Comparison of ENCODE assay signal across 8 mouse cellular contexts in genomic region chr5:113041567-113042071, GRCm38 (mm10). TPM values are rescaled to one million over a fixed set of nuclear protein-coding genes. Genes with fewer than 3 reads are reported as not detected.
A peak's percentile ranks its signal among the peaks of the same experiment; 100 is the strongest.
DNase-seq lines count a peak whose midpoint lies in the region; ATAC-seq and TF ChIP-seq lines count a peak whose summit lies in the region.

No protein-coding gene starts in this region.

- TF ChIP-seq CTCF in brain, embryonic 14.5 days (IDR thresholded peaks at IDR 0.05; ENCODE audit: borderline replicate concordance, extremely low read depth, insufficient read depth, insufficient read length) = no peak

- H3K4me3 ChIP-seq in kidney, embryonic 16.5 days (ENCODE audit: low read length) = no peak overlapping the region
- H3K4me3 ChIP-seq in limb, embryonic 15.5 days = no peak overlapping the region
- H3K4me3 ChIP-seq in neural tube, embryonic 15.5 days (replicated peaks) = no peak overlapping the region

- H3K9ac ChIP-seq in kidney, embryonic 16.5 days (replicated peaks; ENCODE audit: low read length) = no peak overlapping the region
- no peak overlapping the region for H3K9ac ChIP-seq in limb, embryonic 15.5 days
- no peak overlapping the region for H3K9ac ChIP-seq in neural tube, embryonic 15.5 days (replicated peaks)

- peak; percentile 98 for DNase-seq in brain, embryonic 14.5 days (ENCODE audit: low read depth)
- peak; percentile 39 for DNase-seq in embryo, embryonic 9.5 days (ENCODE audit: extremely low spot score)
- peak; percentile 20 for DNase-seq in gonadal fat pad, adult 2 months (ENCODE audit: low read depth)
- DNase-seq in spleen, adult 12 weeks (ENCODE audit: low spot score) = no peak

- no peaks in the 10 kb centered on the region for H3K36me3 ChIP-seq in kidney, embryonic 16.5 days (ENCODE audit: insufficient read depth, low read length)
- H3K36me3 ChIP-seq in limb, embryonic 15.5 days = no peaks in the 10 kb centered on the region
- no peaks in the 10 kb centered on the region for H3K36me3 ChIP-seq in neural tube, embryonic 15.5 days

- H3K27me3 ChIP-seq in kidney, embryonic 16.5 days (ENCODE audit: insufficient read depth, low read length) = no peaks in the 10 kb centered on the region
- no peaks in the 10 kb centered on the region for H3K27me3 ChIP-seq in limb, embryonic 15.5 days
- H3K27me3 ChIP-seq in neural tube, embryonic 15.5 days (replicated peaks) = no peaks in the 10 kb centered on the region

- TF ChIP-seq POLR2A in brain, embryonic 14.5 days (IDR thresholded peaks at IDR 0.05; ENCODE audit: borderline replicate concordance, extremely low read depth, insufficient read depth, insufficient read length, poor library complexity, severe bottlenecking) = no peak

- H3K27ac ChIP-seq in kidney, embryonic 16.5 days (ENCODE audit: low read length) = peak overlapping the region; percentile 47; the same call in 1 of the 2 replicates
- H3K27ac ChIP-seq in limb, embryonic 15.5 days = no peak overlapping the region
- peak overlapping the region; percentile 58 for H3K27ac ChIP-seq in neural tube, embryonic 15.5 days (replicated peaks)

- H3K4me2 ChIP-seq in kidney, embryonic 16.5 days (replicated peaks; ENCODE audit: low read depth, low read length) = no peak overlapping the region
- H3K4me2 ChIP-seq in limb, embryonic 15.5 days = no peak overlapping the region
- no peak overlapping the region for H3K4me2 ChIP-seq in neural tube, embryonic 15.5 days

- WGBS in kidney, embryonic 16.5 days = 6% methylated on average over 5 of the region's 5 CpGs
- 17% methylated on average over 5 of the region's 5 CpGs for WGBS in limb, embryonic 15.5 days
- WGBS in neural tube, embryonic 15.5 days = 3% methylated on average over 5 of the region's 5 CpGs

- peaks cover 22% of the 10 kb centered on the region for H3K4me1 ChIP-seq in kidney, embryonic 16.5 days (ENCODE audit: insufficient read depth, low read length)
- peaks cover 11% of the 10 kb centered on the region; the same call in 1 of the 2 replicates for H3K4me1 ChIP-seq in limb, embryonic 15.5 days
- H3K4me1 ChIP-seq in neural tube, embryonic 15.5 days = peaks cover 19% of the 10 kb centered on the region

- no peaks in the 10 kb centered on the region for H3K9me3 ChIP-seq in kidney, embryonic 16.5 days (ENCODE audit: low read length)
- no peaks in the 10 kb centered on the region for H3K9me3 ChIP-seq in limb, embryonic 15.5 days
- H3K9me3 ChIP-seq in neural tube, embryonic 15.5 days (replicated peaks) = no peaks in the 10 kb centered on the region

- ATAC-seq in kidney, embryonic 16.5 days (ENCODE audit: low FRiP score, low TSS enrichment) = peak; percentile 91
- ATAC-seq in limb, embryonic 15.5 days (ENCODE audit: insufficient number of reproducible peaks, low FRiP score, low TSS enrichment, low read depth) = peak; percentile 16; the same call in 1 of the 2 replicates
- ATAC-seq in neural tube, embryonic 15.5 days (ENCODE audit: low FRiP score) = peak; percentile 88
- ATAC-seq in monocyte, adult 5-6 weeks (replicated peaks; ENCODE audit: insufficient number of reproducible peaks, low FRiP score, low TSS enrichment, poor library complexity, severe bottlenecking) = no peak

RNA-seq across cellular contexts. Expression of gene Grk3, which starts 26.0 kb away (rescaled TPM):
- 13.1 and 26.0 TPM in 2 replicates for polyA plus RNA-seq in brain, embryonic 14.5 days (2012; rRNA removed)
- 8.5 and 11.2 TPM in 2 replicates for polyA plus RNA-seq in gonadal fat pad, adult 2 months (2012; rRNA removed)
- 10.9 and 13.0 TPM in 2 replicates for polyA plus RNA-seq in kidney, embryonic 16.5 days (2015; fragmentation: Nextera tagmentation; extraction: Ambion mirVana)
- polyA plus RNA-seq in limb, embryonic 15.5 days (2015; fragmentation: Nextera tagmentation; extraction: Ambion mirVana) = 7.2 and 7.8 TPM in 2 replicates
- polyA plus RNA-seq in neural tube, embryonic 15.5 days (2015; fragmentation: Nextera tagmentation; extraction: Ambion mirVana) = 22.4 and 23.3 TPM in 2 replicates
- 295 to 342 TPM (median 339 TPM) in 3 replicates for total RNA-seq in monocyte, adult 5-6 weeks (2017)

RNA-seq across cellular contexts. Expression of gene Crybb2, which starts 28.3 kb away (rescaled TPM):
- not detected in 2 replicates for polyA plus RNA-seq in brain, embryonic 14.5 days (2012; rRNA removed)
- not detected in 2 replicates for polyA plus RNA-seq in gonadal fat pad, adult 2 months (2012; rRNA removed)
- polyA plus RNA-seq in kidney, embryonic 16.5 days (2015; fragmentation: Nextera tagmentation; extraction: Ambion mirVana) = not detected in 2 replicates
- polyA plus RNA-seq in limb, embryonic 15.5 days (2015; fragmentation: Nextera tagmentation; extraction: Ambion mirVana) = not detected in 2 replicates
- polyA plus RNA-seq in neural tube, embryonic 15.5 days (2015; fragmentation: Nextera tagmentation; extraction: Ambion mirVana) = not detected in 2 replicates
- total RNA-seq in monocyte, adult 5-6 weeks (2017) = not detected in 3 replicates

RNA-seq across cellular contexts. Expression of gene Crybb3, which starts 39.8 kb away (rescaled TPM):
- polyA plus RNA-seq in brain, embryonic 14.5 days (2012; rRNA removed) = 2.3 and 2.4 TPM in 2 replicates
- polyA plus RNA-seq in gonadal fat pad, adult 2 months (2012; rRNA removed) = 2.1 and 3.5 TPM in 2 replicates
- polyA plus RNA-seq in kidney, embryonic 16.5 days (2015; fragmentation: Nextera tagmentation; extraction: Ambion mirVana) = 0.69 and 1.1 TPM in 2 replicates
- 1.0 and 1.8 TPM in 2 replicates for polyA plus RNA-seq in limb, embryonic 15.5 days (2015; fragmentation: Nextera tagmentation; extraction: Ambion mirVana)
- polyA plus RNA-seq in neural tube, embryonic 15.5 days (2015; fragmentation: Nextera tagmentation; extraction: Ambion mirVana) = 1.2 and 1.5 TPM in 2 replicates
- total RNA-seq in monocyte, adult 5-6 weeks (2017) = not detected in 3 replicates
